Mouse (Mus musculus): ENCODE measurements around the gene Osbpl6. TPM values are rescaled to one million over a fixed set of nuclear protein-coding genes. Genes with fewer than 3 reads are reported as not detected.

Osbpl6 gene
- polyA plus RNA-seq, 1 experiment from 2014 or later, result 27.2 TPM

DNA sequence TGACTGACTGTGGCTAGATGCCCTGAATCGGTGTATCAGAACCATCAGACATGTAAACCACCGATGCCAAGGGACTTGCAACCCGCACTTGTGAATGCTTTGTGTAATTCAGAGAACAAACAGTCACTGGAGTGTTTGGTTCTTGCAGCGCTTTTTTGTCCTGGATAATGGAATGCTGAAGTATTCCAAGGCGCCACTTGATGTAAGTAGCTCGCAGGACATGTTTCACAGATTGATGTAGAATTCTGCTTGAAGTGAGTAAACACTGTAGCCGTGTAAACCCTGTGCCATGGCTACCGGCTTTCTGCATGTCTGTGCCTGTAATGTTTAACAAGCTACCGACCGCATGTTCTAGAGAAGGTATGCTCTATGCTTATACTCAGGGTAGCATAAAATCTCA, 141.9 kb downstream of the Osbpl6 start:
- no peak overlapping the region for H3K4me3 ChIP-seq
- ATAC-seq (ENCODE audit: low read depth), result no peak
- no peak overlapping the region for H3K27ac ChIP-seq (replicated peaks)
- H3K9me3 ChIP-seq, result no peaks in the 10 kb centered on the region
- no peak overlapping the region for H3K9ac ChIP-seq
- H3K4me2 ChIP-seq, result no peak overlapping the region
- H3K27me3 ChIP-seq, result no peaks in the 10 kb centered on the region
- H3K36me3 ChIP-seq, result 0 out of 2 replicates have a peak, but pooled peaks cover 10% of the 10 kb centered on the region
- WGBS, result 87% methylated on average over 10 of the region's 10 CpGs
- H3K4me1 ChIP-seq (replicated peaks), result peaks cover 15% of the 10 kb centered on the region; the same call in 1 of the 2 replicates

DNA sequence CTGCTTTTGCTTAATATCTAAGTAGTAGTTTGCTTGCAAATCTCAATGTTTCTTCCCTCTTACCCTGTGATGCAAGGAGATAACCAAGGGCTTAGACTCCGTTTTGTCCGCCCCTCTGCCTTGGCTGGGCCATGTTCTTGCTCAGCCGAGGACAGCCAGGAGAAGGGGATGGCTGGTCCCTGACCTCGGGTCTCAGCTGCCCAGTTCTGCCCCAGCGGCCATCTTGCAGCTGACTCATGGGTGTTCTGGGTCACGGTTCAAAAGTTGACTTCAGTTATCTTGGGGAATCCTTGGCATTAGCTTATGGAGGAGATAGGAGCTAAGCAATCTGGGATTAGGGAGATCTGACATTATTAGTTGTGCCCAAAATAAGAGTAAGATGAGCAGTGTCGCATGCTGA, 142.5 kb downstream of the Osbpl6 start:
- 0 out of 2 replicates have a peak, but pooled peaks cover 10% of the 10 kb centered on the region for H3K36me3 ChIP-seq
- H3K27me3 ChIP-seq, result no peaks in the 10 kb centered on the region
- no peak overlapping the region for H3K4me3 ChIP-seq
- no peak overlapping the region for H3K9ac ChIP-seq
- no peaks in the 10 kb centered on the region for H3K9me3 ChIP-seq
- 87% methylated on average over 7 of the region's 7 CpGs for WGBS
- no peak for ATAC-seq (ENCODE audit: low read depth)
- H3K4me1 ChIP-seq (replicated peaks), result peaks cover 15% of the 10 kb centered on the region; the same call in 1 of the 2 replicates
- no peak overlapping the region for H3K27ac ChIP-seq (replicated peaks)
- H3K4me2 ChIP-seq, result no peak overlapping the region

DNA sequence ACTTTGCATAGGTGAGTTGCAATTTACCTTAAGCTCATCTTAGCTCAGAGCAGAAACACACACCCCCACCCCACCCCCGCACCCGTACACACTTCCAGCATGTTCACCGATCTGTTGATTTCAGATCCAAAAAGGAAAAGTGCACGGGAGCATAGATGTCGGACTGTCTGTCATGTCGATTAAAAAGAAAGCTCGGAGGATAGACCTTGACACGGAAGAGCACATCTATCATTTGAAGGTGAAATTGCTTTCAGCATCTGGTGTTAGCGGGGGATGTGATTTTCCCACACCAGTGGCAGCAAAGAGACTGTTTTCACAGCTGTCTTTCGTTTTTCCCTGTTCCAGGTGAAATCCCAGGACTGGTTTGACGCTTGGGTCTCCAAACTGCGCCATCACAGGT, 143.0 kb downstream of the Osbpl6 start:
- 76% methylated on average over 12 of the region's 12 CpGs for whole genome bisulfite sequencing
- Histone ChIP-seq H3K4me1 (replicated peaks) (peaks cover 15% of the 10 kb centered on the region; the same call in 1 of the 2 replicates), H3K27ac (replicated peaks) (no peak overlapping the region), H3K9me3 (no peaks in the 10 kb centered on the region), H3K4me3 (no peak overlapping the region), H3K9ac (no peak overlapping the region), H3K36me3 (0 out of 2 replicates have a peak, but pooled peaks cover 10% of the 10 kb centered on the region), H3K27me3 (no peaks in the 10 kb centered on the region), H3K4me2 (no peak overlapping the region)
- ATAC-seq (ENCODE audit: low read depth), result no peak

DNA sequence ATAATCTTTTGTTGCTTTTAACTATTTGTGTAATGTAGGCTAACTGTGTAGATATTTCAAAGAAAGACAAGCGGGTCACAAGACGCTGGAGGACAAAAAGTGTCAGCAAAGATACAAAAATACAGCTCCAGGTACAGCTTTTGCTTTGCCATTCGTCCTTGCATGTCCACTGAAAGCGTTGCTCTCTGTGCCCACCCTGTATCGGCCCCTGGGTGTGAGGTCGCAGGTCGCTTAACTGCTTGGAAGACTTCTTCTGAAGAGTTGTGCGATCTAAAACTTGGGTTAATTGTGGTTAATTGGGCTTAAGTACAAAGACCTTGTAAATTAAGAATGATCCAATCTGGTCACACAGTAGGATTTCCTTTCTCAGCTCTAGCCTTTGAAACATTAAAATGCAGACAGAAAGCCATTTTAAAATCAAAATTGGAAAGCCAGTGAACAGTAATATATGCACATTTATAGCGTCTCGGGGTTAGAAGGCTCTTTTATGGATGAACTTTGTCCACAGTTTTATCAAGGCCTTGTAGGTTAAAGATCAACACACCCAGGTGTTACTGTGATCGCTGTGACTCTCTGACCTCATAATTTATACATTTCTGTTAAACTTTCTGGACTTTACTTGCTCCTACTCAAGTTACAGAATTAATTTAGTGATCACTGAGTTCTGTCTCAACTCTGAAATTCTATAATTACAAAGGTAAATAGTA, 149.7 kb downstream of the Osbpl6 start:
- H3K9ac ChIP-seq, result no peak overlapping the region

DNA sequence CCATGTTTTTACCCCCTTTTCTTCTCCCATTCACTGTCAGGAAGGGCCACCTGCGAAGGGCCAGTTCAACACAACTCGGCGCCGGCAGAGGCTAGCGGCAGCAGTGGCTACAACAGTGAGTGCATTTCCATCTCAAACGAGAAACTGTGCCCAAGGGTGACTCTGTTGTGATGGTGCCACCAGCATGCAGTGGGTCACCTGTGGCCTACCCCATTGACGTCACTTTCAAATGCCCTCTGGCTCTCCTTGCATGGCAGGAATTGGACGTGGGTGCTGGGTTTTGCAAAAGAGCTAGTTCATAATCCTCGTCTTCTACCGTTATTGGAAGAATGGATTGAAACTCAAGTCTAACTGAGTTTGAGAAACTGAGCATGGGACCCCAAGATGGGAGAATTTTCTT, 153.8 kb downstream of the Osbpl6 start:
- no peaks in the 10 kb centered on the region for H3K4me1 ChIP-seq (replicated peaks)
- WGBS, result 89% methylated on average over 10 of the region's 10 CpGs
- H3K27ac ChIP-seq (replicated peaks), result no peak overlapping the region
- H3K27me3 ChIP-seq, result no peaks in the 10 kb centered on the region
- no peak overlapping the region for H3K9ac ChIP-seq
- H3K4me2 ChIP-seq, result no peak overlapping the region
- H3K4me3 ChIP-seq, result no peak overlapping the region
- peaks cover 13% of the 10 kb centered on the region for H3K36me3 ChIP-seq
- H3K9me3 ChIP-seq, result no peaks in the 10 kb centered on the region
- no peak for ATAC-seq (ENCODE audit: low read depth)

More for the DNA sequence above, 149.7 kb downstream of the Osbpl6 start:
- Histone ChIP-seq H3K36me3 (peaks cover 18% of the 10 kb centered on the region; the same call in 1 of the 2 replicates), H3K4me3 (no peak overlapping the region), H3K27ac (replicated peaks) (no peak overlapping the region), H3K9me3 (no peaks in the 10 kb centered on the region), H3K4me1 (replicated peaks) (peaks cover 11% of the 10 kb centered on the region; the same call in 1 of the 2 replicates), H3K27me3 (no peaks in the 10 kb centered on the region), H3K4me2 (no peak overlapping the region)
- WGBS, result 84% methylated on average over 11 of the region's 11 CpGs
- ATAC-seq (ENCODE audit: low read depth), result no peak

DNA sequence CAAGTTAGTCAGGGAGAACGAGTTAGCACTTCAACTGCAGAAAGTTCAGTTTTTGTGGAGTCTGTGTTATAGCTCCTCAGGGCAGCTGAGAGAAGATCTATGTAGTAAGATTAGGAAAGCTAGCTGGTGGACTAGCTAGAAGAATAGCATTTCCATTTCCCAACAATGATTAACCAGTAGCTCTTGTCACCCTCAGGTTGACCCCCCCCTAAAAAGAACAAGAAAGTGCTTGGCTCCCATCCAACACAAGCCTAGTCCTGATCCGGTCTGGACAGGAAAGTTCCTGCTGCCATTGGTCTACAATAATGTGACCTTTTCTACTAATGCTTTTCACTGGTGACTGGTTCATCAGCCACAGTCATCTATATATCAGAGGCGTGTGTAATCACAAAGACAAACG, 157.6 kb downstream of the Osbpl6 start:
- Histone ChIP-seq H3K4me2 (no peak overlapping the region), H3K4me3 (no peak overlapping the region), H3K4me1 (replicated peaks) (no peaks in the 10 kb centered on the region), H3K27ac (replicated peaks) (no peak overlapping the region), H3K27me3 (no peaks in the 10 kb centered on the region), H3K36me3 (peaks cover 9% of the 10 kb centered on the region), H3K9ac (no peak overlapping the region), H3K9me3 (no peaks in the 10 kb centered on the region)
- WGBS, result 82% methylated on average over 4 of the region's 4 CpGs
- ATAC-seq (ENCODE audit: low read depth), result no peak

DNA sequence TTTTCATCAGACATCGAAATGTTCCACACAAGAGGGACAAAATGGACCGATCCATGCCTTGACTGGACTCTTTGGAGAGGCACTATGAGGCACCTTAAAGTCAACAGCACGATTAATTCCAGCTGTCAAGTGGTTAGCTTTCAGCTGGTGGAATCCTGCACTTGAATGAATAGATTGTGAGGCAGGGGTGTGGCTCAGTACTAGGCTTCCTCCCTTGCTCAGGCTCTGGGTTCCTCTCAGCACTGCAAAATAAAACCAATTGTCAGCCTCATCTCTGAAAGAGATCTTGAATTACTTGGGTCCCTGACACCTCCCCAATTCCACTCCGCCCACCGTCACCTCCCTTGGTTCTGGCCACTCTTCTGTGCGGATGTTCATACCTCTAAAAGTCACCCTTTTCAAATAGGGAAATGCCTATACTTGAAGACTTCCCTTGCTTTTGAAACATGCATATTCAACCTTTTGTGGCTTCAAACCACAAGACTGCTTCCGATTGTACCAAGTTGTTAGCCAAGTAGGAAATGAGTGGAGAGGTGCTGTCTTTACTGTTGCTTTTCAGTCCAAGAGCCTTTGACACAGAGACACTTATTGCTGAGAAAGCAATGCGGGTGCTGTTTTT, 160.7 kb downstream of the Osbpl6 start:
- no peaks in the 10 kb centered on the region for H3K27me3 ChIP-seq
- H3K9ac ChIP-seq, result no peak overlapping the region
- H3K27ac ChIP-seq (replicated peaks), result no peak overlapping the region
- H3K4me1 ChIP-seq (replicated peaks), result 0 out of 2 replicates have a peak, but pooled peaks cover 12% of the 10 kb centered on the region
- no peak for ATAC-seq (ENCODE audit: low read depth)
- no peak overlapping the region for H3K4me2 ChIP-seq
- WGBS, result 85% methylated on average over 8 of the region's 8 CpGs
- no peaks in the 10 kb centered on the region for H3K9me3 ChIP-seq
- H3K4me3 ChIP-seq, result no peak overlapping the region
- peaks cover 10% of the 10 kb centered on the region for H3K36me3 ChIP-seq

DNA sequence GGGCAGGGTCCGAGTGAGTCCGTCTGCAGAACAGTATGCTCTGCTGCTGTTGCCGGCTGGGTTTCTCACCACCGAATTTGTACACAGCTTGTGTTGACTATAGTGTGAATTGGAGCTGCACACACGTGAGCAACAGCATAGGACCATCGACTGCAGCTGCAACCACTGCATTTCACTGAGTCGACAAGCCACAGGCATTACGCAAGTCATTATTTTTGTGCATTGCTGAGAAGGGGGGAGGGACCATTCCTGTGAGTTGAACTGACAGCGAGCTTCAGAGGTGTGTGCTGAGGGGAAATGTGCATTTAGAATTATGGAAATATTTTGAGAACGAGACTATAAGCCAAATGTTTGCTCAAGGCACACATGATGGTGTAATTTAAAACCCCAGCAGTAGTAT, 165.2 kb downstream of the Osbpl6 start:
- Histone ChIP-seq H3K36me3 (peaks cover 12% of the 10 kb centered on the region; the same call in 1 of the 2 replicates), H3K9ac (no peak overlapping the region), H3K4me2 (no peak overlapping the region), H3K27me3 (no peaks in the 10 kb centered on the region), H3K9me3 (no peaks in the 10 kb centered on the region), H3K4me1 (replicated peaks) (0 out of 2 replicates have a peak, but pooled peaks cover 12% of the 10 kb centered on the region), H3K27ac (replicated peaks) (no peak overlapping the region), H3K4me3 (no peak overlapping the region)
- WGBS, result 76% methylated on average over 10 of the region's 10 CpGs
- ATAC-seq (ENCODE audit: low read depth), result no peak

DNA sequence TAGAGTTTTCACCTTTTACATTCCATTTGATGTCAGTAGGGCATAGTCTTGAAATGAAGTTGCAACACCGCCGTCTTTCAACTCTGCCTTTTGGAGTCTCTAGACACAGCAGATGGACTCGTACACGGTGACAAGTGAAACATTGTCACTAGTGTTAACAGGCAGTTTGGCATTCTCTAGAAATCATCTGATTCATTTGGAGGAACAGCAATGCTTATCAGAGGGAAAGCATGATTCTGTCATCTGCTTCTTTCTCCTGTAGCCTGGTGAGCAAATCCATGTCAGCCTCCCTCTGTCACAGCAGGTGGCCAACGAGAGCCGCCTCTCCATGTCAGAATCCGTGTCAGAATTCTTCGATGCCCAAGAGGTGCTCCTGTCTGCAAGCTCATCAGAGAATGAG, 172.6 kb downstream of the Osbpl6 start:
- Histone ChIP-seq H3K9me3 (no peaks in the 10 kb centered on the region), H3K27ac (replicated peaks) (no peak overlapping the region), H3K36me3 (peaks cover 22% of the 10 kb centered on the region), H3K27me3 (no peaks in the 10 kb centered on the region), H3K4me3 (no peak overlapping the region), H3K9ac (no peak overlapping the region), H3K4me1 (replicated peaks) (no peaks in the 10 kb centered on the region), H3K4me2 (no peak overlapping the region)
- WGBS, result 90% methylated on average over 8 of the region's 8 CpGs
- ATAC-seq (ENCODE audit: low read depth), result no peak

DNA sequence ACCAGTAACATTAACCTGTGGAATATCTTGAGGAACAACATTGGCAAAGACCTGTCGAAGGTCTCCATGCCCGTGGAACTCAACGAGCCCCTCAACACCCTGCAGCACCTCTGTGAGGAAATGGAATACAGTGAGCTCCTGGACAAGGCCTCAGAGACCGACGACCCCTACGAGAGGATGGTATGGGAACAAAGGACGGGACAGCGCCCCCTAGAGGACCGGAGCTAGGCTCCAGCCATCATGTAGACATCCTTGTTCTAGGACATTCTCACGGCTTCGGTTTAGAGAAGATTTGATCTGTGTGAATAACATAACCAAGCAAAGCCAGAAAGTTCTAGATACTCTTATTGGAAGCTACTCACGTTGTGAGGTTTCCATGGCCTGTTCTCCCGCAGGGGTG, 178.8 kb downstream of the Osbpl6 start:
- Histone ChIP-seq H3K4me3 (no peak overlapping the region), H3K27me3 (no peaks in the 10 kb centered on the region), H3K9ac (no peak overlapping the region), H3K36me3 (peaks cover 41% of the 10 kb centered on the region), H3K4me2 (no peak overlapping the region), H3K27ac (replicated peaks) (no peak overlapping the region), H3K4me1 (replicated peaks) (no peaks in the 10 kb centered on the region), H3K9me3 (no peaks in the 10 kb centered on the region)
- WGBS, result 94% methylated on average over 13 of the region's 13 CpGs
- no peak for ATAC-seq (ENCODE audit: low read depth)

DNA sequence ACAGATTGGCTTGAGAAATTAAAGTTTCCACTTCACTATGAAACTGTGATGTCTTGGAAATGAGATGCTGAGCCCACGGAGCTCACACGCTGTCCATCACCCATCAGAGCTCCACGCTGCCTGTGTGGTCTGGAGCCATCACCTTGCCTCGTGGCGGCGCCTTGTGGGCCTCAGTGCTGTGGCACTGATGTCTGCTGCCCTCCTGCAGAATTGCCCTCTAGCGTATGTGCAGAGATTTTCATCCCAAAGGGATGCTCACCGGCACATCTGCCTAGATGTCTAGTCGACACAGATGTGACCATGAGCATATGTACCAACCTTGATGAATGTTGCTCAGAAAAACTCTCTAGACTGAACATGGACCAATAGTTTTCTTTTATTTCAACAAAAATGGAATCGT, 180.6 kb downstream of the Osbpl6 start:
- Histone ChIP-seq H3K9me3 (no peaks in the 10 kb centered on the region), H3K4me3 (no peak overlapping the region), H3K36me3 (peaks cover 52% of the 10 kb centered on the region), H3K27me3 (no peaks in the 10 kb centered on the region), H3K27ac (replicated peaks) (no peak overlapping the region), H3K9ac (no peak overlapping the region), H3K4me2 (no peak overlapping the region), H3K4me1 (replicated peaks) (no peaks in the 10 kb centered on the region)
- ATAC-seq (ENCODE audit: low read depth), result no peak
- 71% methylated on average over 10 of the region's 10 CpGs for WGBS

DNA sequence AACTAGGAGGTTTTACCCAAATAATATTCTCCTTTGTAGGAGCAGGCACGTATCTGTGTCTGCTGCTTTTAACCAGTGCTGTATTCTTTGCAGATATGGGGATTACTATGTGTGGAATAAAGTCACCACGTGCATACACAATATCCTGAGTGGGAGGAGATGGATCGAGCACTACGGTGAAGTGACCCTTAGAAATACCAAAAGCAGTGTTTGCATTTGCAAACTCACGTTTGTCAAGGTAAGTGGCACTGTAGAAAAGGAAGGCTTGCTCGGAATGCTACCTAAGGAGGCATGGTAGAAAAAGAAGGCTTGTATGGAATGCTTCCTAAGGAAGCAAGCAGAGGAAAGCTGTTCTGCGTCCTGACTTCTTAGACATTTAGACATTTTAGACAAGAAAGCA, 183.9 kb downstream of the Osbpl6 start:
- 93% methylated on average over 7 of the region's 7 CpGs for WGBS
- Histone ChIP-seq H3K36me3 (peaks cover 58% of the 10 kb centered on the region), H3K4me2 (no peak overlapping the region), H3K9me3 (no peaks in the 10 kb centered on the region), H3K4me1 (replicated peaks) (no peaks in the 10 kb centered on the region), H3K27ac (replicated peaks) (no peak overlapping the region), H3K27me3 (no peaks in the 10 kb centered on the region), H3K4me3 (no peak overlapping the region), H3K9ac (no peak overlapping the region)
- no peak for ATAC-seq (ENCODE audit: low read depth)

All from neural tube, embryonic 13.5 days (tissue).